Mouse (Mus musculus): ENCODE results near the gene Brdt.

DNA sequence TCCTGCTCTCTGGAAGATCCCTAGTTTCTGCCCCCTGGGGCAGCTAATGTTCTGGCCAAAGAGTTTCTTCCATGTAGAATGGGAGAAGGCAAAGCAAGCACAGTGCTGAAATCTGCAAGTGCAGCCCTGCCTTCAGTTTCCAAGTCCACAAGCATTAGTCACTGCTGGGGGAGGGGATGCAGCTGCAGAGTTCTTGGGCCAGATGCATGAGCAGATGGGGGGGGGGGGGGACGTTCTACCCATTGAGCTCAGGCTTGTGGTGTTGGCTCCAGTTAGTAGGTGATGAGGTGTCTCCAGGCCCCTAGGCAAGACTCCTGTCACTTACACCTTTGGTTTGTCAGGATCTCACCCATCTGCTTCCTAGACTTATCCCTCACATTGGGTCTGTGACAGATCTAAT lies 24.8 kb downstream of the Brdt start:
- TF ChIP-seq CTCF (conservative IDR thresholded peaks at IDR 0.05; ENCODE audit: low read length) (no peak), POU5F1 (IDR thresholded peaks at IDR 0.05; ENCODE audit: borderline replicate concordance, low read length) (no peak), NANOG (IDR thresholded peaks at IDR 0.05; ENCODE audit: borderline replicate concordance, low read length) (no peak)
